Mouse (Mus musculus) right cerebral cortex, postnatal 4 days (tissue): ENCODE results near the gene Unc5b.

Experiments
- DNase-seq: peaks from one replicate; pipeline ENCODE4 v3.0.0-alpha.2; 2022

Gene Unc5b

GRCm38 (mm10) chr10:60716449-60716848 is 114.9 kb downstream of the Unc5b start:
- no peak for DNase-seq
